Mouse (Mus musculus): ENCODE data around the gene Hoxa9. TPM values are rescaled to one million over a fixed set of nuclear protein-coding genes. Genes with fewer than 3 reads are reported as not detected.

The Hoxa9 gene
- polyA plus RNA-seq, 1 experiment, result not detected

- Histone ChIP-seq H3K4me3 (ENCODE audit: insufficient read depth, low read depth, low read length) (no peak overlapping the region), H3K4me1 (ENCODE audit: control insufficient read depth, insufficient read depth, low read length) (peaks cover 6% of the 10 kb centered on the region), H3K27ac (ENCODE audit: insufficient read depth, low read depth, low read length) (no peak overlapping the region)
- WGBS, result 8% methylated on average over 21 of the region's 21 CpGs
- TF ChIP-seq POLR2A (IDR thresholded peaks at IDR 0.05; ENCODE audit: insufficient read depth, low read depth, low read length) (no peak), CTCF (IDR thresholded peaks at IDR 0.05; ENCODE audit: insufficient read depth, low read depth, low read length) (no peak)
Measured at GRCm38 (mm10) chr6:52221993-52222685, 8.8 kb downstream of the Hoxa9 start.

- H3K4me1 ChIP-seq (ENCODE audit: control insufficient read depth, insufficient read depth, low read length), result peaks cover 6% of the 10 kb centered on the region
- H3K27ac ChIP-seq (ENCODE audit: insufficient read depth, low read depth, low read length), result no peak within 1 kb of the TSS
- 1% methylated on average over 46 of the region's 46 CpGs for WGBS
- peak within 1 kb of the TSS; percentile 49 for H3K4me3 ChIP-seq (ENCODE audit: insufficient read depth, low read depth, low read length)
- no peak for TF ChIP-seq POLR2A (IDR thresholded peaks at IDR 0.05; ENCODE audit: insufficient read depth, low read depth, low read length)
- TF ChIP-seq CTCF (IDR thresholded peaks at IDR 0.05; ENCODE audit: insufficient read depth, low read depth, low read length), result peak; percentile 98
Measured at GRCm38 (mm10) chr6:52221337-52221992, 9.4 kb downstream of the Hoxa9 start, which contains the start of gene Hoxa7. TSS of gene Hoxa7 (minus strand) at chr6:52221854.

DNA sequence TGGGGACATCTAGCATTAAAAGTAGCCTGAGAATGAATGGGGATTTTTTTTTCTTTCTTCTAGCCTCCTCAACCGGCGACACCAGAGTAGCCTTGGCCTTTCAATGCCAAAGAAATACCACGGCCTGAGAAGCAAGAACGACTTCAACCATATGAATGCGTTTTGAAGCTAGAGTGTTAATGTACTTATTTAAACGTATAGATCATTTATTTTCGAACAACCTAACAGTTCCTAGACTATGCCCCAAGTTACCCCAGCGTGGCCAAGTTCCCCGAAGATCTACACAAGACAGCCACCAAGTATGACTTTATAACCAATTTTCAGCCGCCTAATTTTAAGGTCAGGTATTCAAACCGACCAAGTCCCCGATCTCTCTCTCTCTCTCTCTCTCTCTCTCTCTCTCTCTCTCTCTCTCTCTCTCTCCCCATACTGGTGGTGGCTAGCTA lies 10.0 kb downstream of the Hoxa9 start:
- no peak for TF ChIP-seq POLR2A (IDR thresholded peaks at IDR 0.05; ENCODE audit: insufficient read depth, low read depth, low read length)
- no peak for TF ChIP-seq CTCF (IDR thresholded peaks at IDR 0.05; ENCODE audit: insufficient read depth, low read depth, low read length)
- WGBS, result 12% methylated on average over 12 of the region's 12 CpGs
- Histone ChIP-seq H3K4me1 (ENCODE audit: control insufficient read depth, insufficient read depth, low read length) (peaks cover 6% of the 10 kb centered on the region), H3K27ac (ENCODE audit: insufficient read depth, low read depth, low read length) (no peak overlapping the region), H3K4me3 (ENCODE audit: insufficient read depth, low read depth, low read length) (0 out of 2 replicates have a peak overlapping the region, but pooled peaks have one; percentile 49)

DNA sequence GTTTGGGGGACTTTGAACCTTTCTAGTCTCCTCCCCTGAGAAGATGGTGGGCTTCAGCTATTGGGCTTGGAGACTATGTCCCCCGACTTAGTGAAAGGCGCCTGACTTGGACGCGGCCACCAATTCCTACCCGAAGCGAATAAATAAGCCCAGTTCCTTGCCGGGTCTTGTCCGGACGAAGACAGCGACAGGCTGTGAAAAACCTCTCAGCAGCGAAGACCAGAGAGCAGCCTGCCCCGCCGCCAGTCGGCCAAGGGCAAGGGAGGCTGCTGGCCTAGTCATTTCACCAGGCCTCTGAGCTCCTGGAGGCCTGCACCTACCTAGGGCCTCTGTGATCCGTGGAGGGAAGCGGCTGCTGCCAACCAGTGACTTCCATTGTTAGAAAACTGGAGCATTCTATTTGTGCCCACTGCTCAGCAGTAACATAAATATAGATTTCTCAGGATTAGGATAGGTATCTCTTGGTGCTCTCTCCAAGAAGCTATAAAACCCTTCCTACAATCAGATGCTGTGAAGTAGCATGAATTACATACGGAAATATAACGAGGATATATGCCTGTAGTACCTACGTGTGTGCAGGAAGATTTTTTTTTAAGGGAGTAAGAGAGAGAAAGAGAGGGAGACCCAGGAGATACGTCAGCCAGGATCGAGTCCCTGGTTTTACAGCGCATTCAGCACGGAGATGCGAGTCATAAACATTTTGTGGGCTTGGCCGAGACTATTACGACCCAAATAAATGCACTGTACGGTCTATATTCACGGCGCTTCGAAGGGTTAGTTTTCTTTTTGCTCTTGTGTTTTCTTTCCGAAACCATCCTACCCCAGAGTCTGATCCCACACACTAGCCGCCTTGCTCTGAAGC lies 10.7 kb downstream of the Hoxa9 start:
- H3K4me3 ChIP-seq (ENCODE audit: insufficient read depth, low read depth, low read length), result no peak overlapping the region
- TF ChIP-seq POLR2A (IDR thresholded peaks at IDR 0.05; ENCODE audit: insufficient read depth, low read depth, low read length) (no peak), CTCF (IDR thresholded peaks at IDR 0.05; ENCODE audit: insufficient read depth, low read depth, low read length) (no peak)
- no peak overlapping the region for H3K27ac ChIP-seq (ENCODE audit: insufficient read depth, low read depth, low read length)
- 23% methylated on average over 32 of the region's 32 CpGs for WGBS
- H3K4me1 ChIP-seq (ENCODE audit: control insufficient read depth, insufficient read depth, low read length), result peaks cover 6% of the 10 kb centered on the region

DNA sequence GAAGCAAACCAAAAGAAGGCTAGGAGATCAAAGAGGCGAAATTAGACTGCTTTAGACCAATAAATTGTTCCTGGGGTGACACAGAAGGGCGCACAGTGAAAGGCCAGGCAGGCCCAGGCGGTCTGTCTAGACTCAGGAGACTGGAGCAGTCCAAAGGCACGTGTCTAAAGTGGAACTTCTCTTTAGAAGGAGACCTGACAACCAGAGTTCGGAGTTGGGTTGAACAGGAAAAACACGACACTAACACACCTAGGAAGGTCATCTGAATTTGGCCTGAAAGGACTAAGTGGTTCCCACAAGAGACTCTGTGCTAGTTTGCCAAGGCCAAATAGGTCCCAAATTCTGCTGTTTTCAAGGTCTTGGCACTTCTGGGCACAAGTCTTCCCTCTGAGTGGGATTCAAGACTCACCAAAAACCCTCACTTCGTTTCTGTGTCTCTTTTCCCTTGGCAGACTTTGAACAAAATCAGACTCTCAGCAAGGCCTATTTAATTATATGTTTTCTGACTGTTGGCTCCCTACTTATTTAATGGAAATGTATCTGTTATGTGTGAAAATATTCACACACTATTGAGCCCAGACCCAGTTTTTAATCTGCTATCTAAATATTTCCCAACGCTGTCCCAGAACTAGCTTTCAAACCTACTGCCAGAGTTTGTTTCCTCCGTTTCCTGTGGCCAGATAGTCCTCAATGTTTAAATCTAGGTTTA lies 11.5 kb downstream of the Hoxa9 start:
- TF ChIP-seq CTCF (IDR thresholded peaks at IDR 0.05; ENCODE audit: insufficient read depth, low read depth, low read length) (no peak), POLR2A (IDR thresholded peaks at IDR 0.05; ENCODE audit: insufficient read depth, low read depth, low read length) (no peak)
- Histone ChIP-seq H3K4me1 (ENCODE audit: control insufficient read depth, insufficient read depth, low read length) (peaks cover 6% of the 10 kb centered on the region), H3K4me3 (ENCODE audit: insufficient read depth, low read depth, low read length) (no peak overlapping the region), H3K27ac (ENCODE audit: insufficient read depth, low read depth, low read length) (no peak overlapping the region)
- WGBS, result 37% methylated on average over 9 of the region's 9 CpGs

- WGBS, result 11% methylated on average over 14 of the region's 14 CpGs
- H3K4me1 ChIP-seq (ENCODE audit: control insufficient read depth, insufficient read depth, low read length), result peaks cover 6% of the 10 kb centered on the region
- no peak overlapping the region for H3K4me3 ChIP-seq (ENCODE audit: insufficient read depth, low read depth, low read length)
- TF ChIP-seq POLR2A (IDR thresholded peaks at IDR 0.05; ENCODE audit: insufficient read depth, low read depth, low read length) (no peak), CTCF (IDR thresholded peaks at IDR 0.05; ENCODE audit: insufficient read depth, low read depth, low read length) (no peak)
- H3K27ac ChIP-seq (ENCODE audit: insufficient read depth, low read depth, low read length), result no peak overlapping the region
Measured at GRCm38 (mm10) chr6:52218643-52219215, 12.2 kb downstream of the Hoxa9 start.

- 7% methylated on average over 23 of the region's 23 CpGs for WGBS
- no peak overlapping the region for H3K27ac ChIP-seq (ENCODE audit: insufficient read depth, low read depth, low read length)
- TF ChIP-seq POLR2A (IDR thresholded peaks at IDR 0.05; ENCODE audit: insufficient read depth, low read depth, low read length), result no peak
- TF ChIP-seq CTCF (IDR thresholded peaks at IDR 0.05; ENCODE audit: insufficient read depth, low read depth, low read length), result no peak
- H3K4me1 ChIP-seq (ENCODE audit: control insufficient read depth, insufficient read depth, low read length), result peaks cover 6% of the 10 kb centered on the region
- no peak overlapping the region for H3K4me3 ChIP-seq (ENCODE audit: insufficient read depth, low read depth, low read length)
Measured at GRCm38 (mm10) chr6:52217895-52218642, 12.8 kb downstream of the Hoxa9 start.

GRCm38 (mm10) chr6:52217459-52217768 lies 13.5 kb downstream of the Hoxa9 start:
- Histone ChIP-seq H3K27ac (ENCODE audit: insufficient read depth, low read depth, low read length) (no peak overlapping the region), H3K4me3 (ENCODE audit: insufficient read depth, low read depth, low read length) (no peak overlapping the region), H3K4me1 (ENCODE audit: control insufficient read depth, insufficient read depth, low read length) (peaks cover 6% of the 10 kb centered on the region)
- WGBS, result 2% methylated on average over 25 of the region's 25 CpGs
- TF ChIP-seq POLR2A (IDR thresholded peaks at IDR 0.05; ENCODE audit: insufficient read depth, low read depth, low read length) (no peak), CTCF (IDR thresholded peaks at IDR 0.05; ENCODE audit: insufficient read depth, low read depth, low read length) (no peak)

Measured in olfactory bulb, adult 2 months (tissue).